22 mouse cellular contexts compared by ENCODE assay signal in genomic region chr13:8365523-8365922, GRCm38 (mm10).
DNase-seq lines count a peak whose midpoint lies in the region; ATAC-seq and TF ChIP-seq lines count a peak whose summit lies in the region.
"Had no signal": no experiment of that assay in that cellular context is flagged by ENCODE, and none has a peak within 500 bp of the region (broad histone marks: within the 10 kb centered on the region; RNA-seq: fewer than 3 reads in every experiment).

No protein-coding gene starts in this region.

- TF ChIP-seq EP300 in lung, postnatal 0 days (IDR thresholded peaks at IDR 0.05), result no peak

- TF ChIP-seq CTCF in lung, embryonic 14.5 days (IDR thresholded peaks at IDR 0.05; ENCODE audit: low read depth), result no peak
- no peak for TF ChIP-seq CTCF in lung, adult 2 months (IDR thresholded peaks at IDR 0.05; ENCODE audit: insufficient read depth, low read length)
- TF ChIP-seq CTCF in lung, postnatal 0 days (IDR thresholded peaks at IDR 0.05), result no peak

- peak; percentile 52; the same call in 1 of the 2 replicates for ATAC-seq in lung, embryonic 14.5 days (ENCODE audit: insufficient read depth)
- peak; percentile 35; the same call in 1 of the 2 replicates for ATAC-seq in lung, embryonic 15.5 days (ENCODE audit: borderline replicate concordance, extremely low read depth, low FRiP score, low TSS enrichment)
- ATAC-seq in lung, embryonic 16.5 days (ENCODE audit: low read depth), result 0 out of 2 replicates have a peak, but pooled peaks have one; percentile 34
- no peak for ATAC-seq in lung, postnatal 0 days
- ATAC-seq: activated CD4-positive, CD25-positive, alpha-beta regulatory T cell, adult 4 months; CD4-positive, CD25-positive, alpha-beta regulatory T cell, adult 4 months; Patski had no signal

- no peaks in the 10 kb centered on the region for H3K36me3 ChIP-seq in lung, embryonic 14.5 days (ENCODE audit: insufficient read depth)
- H3K36me3 ChIP-seq in lung, embryonic 15.5 days, result no peaks in the 10 kb centered on the region
- H3K36me3 ChIP-seq in lung, embryonic 16.5 days (ENCODE audit: control insufficient read depth, insufficient read depth, low read length), result no peaks in the 10 kb centered on the region
- no peaks in the 10 kb centered on the region for H3K36me3 ChIP-seq in lung, postnatal 0 days (ENCODE audit: insufficient read depth, low read length)
- H3K36me3 ChIP-seq: G1E had no signal

- no peak for TF ChIP-seq POLR2A in lung, adult 2 months (IDR thresholded peaks at IDR 0.05; ENCODE audit: borderline replicate concordance, extremely low read depth, low read depth, low read length)

- H3K27me3 ChIP-seq in lung, embryonic 14.5 days (ENCODE audit: insufficient read depth, low read length), result no peaks in the 10 kb centered on the region
- no peaks in the 10 kb centered on the region for H3K27me3 ChIP-seq in lung, embryonic 15.5 days
- no peaks in the 10 kb centered on the region for H3K27me3 ChIP-seq in lung, embryonic 16.5 days (ENCODE audit: control insufficient read depth, insufficient read depth, low read depth, low read length)
- no peaks in the 10 kb centered on the region for H3K27me3 ChIP-seq in lung, postnatal 0 days (replicated peaks; ENCODE audit: insufficient read depth, low read length)
- H3K27me3 ChIP-seq: CH12.LX, Patski had no signal

- H3K9me3 ChIP-seq in lung, embryonic 14.5 days (ENCODE audit: low read depth, low read length), result no peaks in the 10 kb centered on the region
- no peaks in the 10 kb centered on the region for H3K9me3 ChIP-seq in lung, embryonic 15.5 days
- H3K9me3 ChIP-seq in lung, embryonic 16.5 days (ENCODE audit: control insufficient read depth, low read length), result no peaks in the 10 kb centered on the region
- H3K9me3 ChIP-seq in lung, postnatal 0 days (ENCODE audit: low read length), result no peaks in the 10 kb centered on the region
- H3K9me3 ChIP-seq: G1E had no signal

- H3K9ac ChIP-seq in lung, embryonic 14.5 days, result no peak overlapping the region
- H3K9ac ChIP-seq in lung, embryonic 15.5 days, result no peak overlapping the region
- H3K9ac ChIP-seq in lung, embryonic 16.5 days (ENCODE audit: low read length), result no peak overlapping the region
- H3K9ac ChIP-seq in lung, postnatal 0 days (replicated peaks; ENCODE audit: low read depth), result no peak overlapping the region

- no peak overlapping the region for H3K4me3 ChIP-seq in lung, embryonic 14.5 days (ENCODE audit: low read depth, low read length)
- H3K4me3 ChIP-seq in lung, embryonic 15.5 days, result no peak overlapping the region
- H3K4me3 ChIP-seq in lung, embryonic 16.5 days (ENCODE audit: low read length), result no peak overlapping the region
- H3K4me3 ChIP-seq in lung, adult 2 months (replicated peaks; ENCODE audit: extremely low read depth, low read depth, low read length), result no peak overlapping the region
- H3K4me3 ChIP-seq in lung, postnatal 0 days (ENCODE audit: low read depth, low read length), result no peak overlapping the region

- WGBS in lung, embryonic 14.5 days, result 34% methylated on average over 1 of the region's 1 CpGs
- 56% methylated on average over 1 of the region's 1 CpGs for WGBS in lung, embryonic 15.5 days
- WGBS in lung, embryonic 16.5 days, result 39% methylated on average over 1 of the region's 1 CpGs
- 51% methylated on average over 1 of the region's 1 CpGs for WGBS in lung, adult 2 months
- WGBS in lung, postnatal 0 days, result 46% methylated on average over 1 of the region's 1 CpGs

- no peak overlapping the region for H3K27ac ChIP-seq in lung, embryonic 14.5 days (ENCODE audit: low read depth)
- H3K27ac ChIP-seq in lung, embryonic 15.5 days, result no peak overlapping the region
- H3K27ac ChIP-seq in lung, embryonic 16.5 days (ENCODE audit: low read length), result no peak overlapping the region
- no peak overlapping the region for H3K27ac ChIP-seq in lung, postnatal 0 days (ENCODE audit: low read length)

- H3K4me1 ChIP-seq in lung, embryonic 14.5 days (ENCODE audit: insufficient read depth), result no peaks in the 10 kb centered on the region
- 0 out of 2 replicates have a peak, but pooled peaks cover 4% of the 10 kb centered on the region for H3K4me1 ChIP-seq in lung, embryonic 15.5 days
- H3K4me1 ChIP-seq in lung, embryonic 16.5 days (replicated peaks; ENCODE audit: control insufficient read depth, insufficient read depth, low read length), result no peaks in the 10 kb centered on the region
- H3K4me1 ChIP-seq in lung, adult 2 months (ENCODE audit: control insufficient read depth, insufficient read depth, low read length), result no peaks in the 10 kb centered on the region
- H3K4me1 ChIP-seq in lung, postnatal 0 days (ENCODE audit: insufficient read depth, low read depth, low read length), result no peaks in the 10 kb centered on the region

- no peak overlapping the region for H3K4me2 ChIP-seq in lung, embryonic 14.5 days
- no peak overlapping the region for H3K4me2 ChIP-seq in lung, embryonic 15.5 days
- H3K4me2 ChIP-seq in lung, embryonic 16.5 days (ENCODE audit: low read depth, low read length), result no peak overlapping the region
- H3K4me2 ChIP-seq in lung, postnatal 0 days (replicated peaks; ENCODE audit: low read depth, low read length), result no peak overlapping the region

- DNase-seq in lung, embryonic 14.5 days, result peak; percentile 51
- no peak for DNase-seq in lung, postnatal 10 days
- no peak for DNase-seq in lung, postnatal 25 days (ENCODE audit: low spot score)
- DNase-seq in lung, adult 2 months, result no peak
- peak; percentile 9 for DNase-seq in lung, postnatal 0 days (ENCODE audit: low spot score)
- no peak for DNase-seq in lung, postnatal 36 days
- DNase-seq: adrenal gland, adult 2 months; adrenal gland, adult 8-10 months; adrenal gland, postnatal 10 days; adrenal gland, postnatal 14 days; adrenal gland, postnatal 25 days; adrenal gland, postnatal 36 days; B cell, adult 2 months; cerebellum, adult 11 months; cerebellum, adult 11-12 months had no signal

Comparison
In these comparisons a context has a peak if more than half of its experiments do, and no peak if none do; other contexts are left out.
1. DNase-seq: peak in lung, embryonic 14.5 days (single experiment) and lung, postnatal 0 days (single experiment); none in lung, postnatal 10 days (single experiment), lung, postnatal 25 days (single experiment), lung, adult 2 months (single experiment) and lung, postnatal 36 days (single experiment).